Mouse (Mus musculus) intestine, postnatal 0 days (tissue): Measurements from ENCODE around the gene Dll4. TPM values are rescaled to one million over a fixed set of nuclear protein-coding genes. Genes with fewer than 3 reads are reported as not detected.

Experiments
- ATAC-seq: fragments of 200-750 bp; cut with Nextera tagmentation; 2 replicates; pipeline ENCODE4 v1.8.0; 2017; ENCODE audit warnings: mild to moderate bottlenecking, moderate TSS enrichment, moderate library complexity
- H3K27ac ChIP-seq: fragments of 300-500 bp; sonication (generic); 2 replicates; pipeline ENCODE4 v1.5.1; 2014; ENCODE audit warnings: mild to moderate bottlenecking, low read depth, low read length, moderate library complexity
- H3K27me3 ChIP-seq: fragments of 300-500 bp; sonication (generic); replicated peaks from 2 replicates; pipeline ENCODE4 v1.6.1; 2014; ENCODE audit warnings: low read length, mixed read lengths; ENCODE audit not compliant: control insufficient read depth, insufficient read depth
- H3K36me3 ChIP-seq: fragments of 300-500 bp; sonication (generic); 2 replicates; pipeline ENCODE4 v1.6.1; 2014; ENCODE audit warnings: mild to moderate bottlenecking, moderate library complexity; ENCODE audit not compliant: control insufficient read depth, insufficient read depth
- H3K4me1 ChIP-seq: fragments of 300-500 bp; sonication (generic); replicated peaks from 2 replicates; pipeline ENCODE4 v1.6.1; 2014; ENCODE audit warnings: antibody characterized with exemption, low read length, mixed read lengths; ENCODE audit not compliant: control insufficient read depth, insufficient read depth
- H3K4me2 ChIP-seq: fragments of 300-500 bp; sonication (generic); replicated peaks from 2 replicates; pipeline ENCODE4 v1.6.1; 2014; ENCODE audit warnings: low read depth, mild to moderate bottlenecking, moderate library complexity
- H3K4me3 ChIP-seq: fragments of 300-500 bp; sonication (generic); 2 replicates; pipeline ENCODE4 v1.5.1; 2014; ENCODE audit warnings: low read depth, low read length
- H3K9ac ChIP-seq: fragments of 300-500 bp; sonication (generic); 2 replicates; pipeline ENCODE4 v1.6.1; 2014; ENCODE audit warnings: mild to moderate bottlenecking, low read depth, low read length
- H3K9me3 ChIP-seq: fragments of 300-500 bp; sonication (generic); 2 replicates; pipeline ENCODE4 v1.6.1; 2016; ENCODE audit warnings: mixed run types; ENCODE audit not compliant: control insufficient read depth
- CTCF ChIP-seq: sonication (generic); IDR thresholded peaks from 2 replicates; pipeline ENCODE4 v1.5.1; 2016; ENCODE audit warnings: low read depth, mild to moderate bottlenecking, control low read depth, antibody characterized with exemption, moderate library complexity
- WGBS: fragments of 180-500 bp; shearing (Covaris S2); extraction: QIAGEN DNeasy Blood & Tissue Kit; methylation state at CpG from one replicate; pipeline ENCODE4 v1.1.7; 2014; 5-methylcytosine and 5-hydroxymethylcytosine counted together
- polyA plus RNA-seq: library from polyadenylated mRNA; unstranded; fragments of >200 nt; fragmentation: Nextera tagmentation; extraction: Ambion mirVana; gene quantifications from 2 replicates; pipeline ENCODE4 v1.2.1, GENCODE M21; 2015

Gene Dll4
- polyA plus RNA-seq, 1 experiment from 2014 or later = 3.7 TPM

GRCm38 (mm10) chr2:119329123-119329817 lies 3.7 kb downstream of the Dll4 start:
- Histone ChIP-seq H3K9ac (no peak overlapping the region), H3K36me3 (peaks cover 4% of the 10 kb centered on the region; the same call in 1 of the 2 replicates), H3K9me3 (no peaks in the 10 kb centered on the region), H3K4me2 (0 out of 2 replicates have a peak overlapping the region, but pooled peaks have one; percentile 98), H3K27me3 (peaks cover 15% of the 10 kb centered on the region; the same call in 1 of the 2 replicates), H3K4me3 (no peak overlapping the region), H3K27ac (no peak overlapping the region), H3K4me1 (peaks cover 5% of the 10 kb centered on the region)
- WGBS = 42% methylated on average over 3 of the region's 3 CpGs
- no peak for TF ChIP-seq CTCF
- peak; percentile 77 for ATAC-seq

- H3K27me3 ChIP-seq = 0 out of 2 replicates have a peak, but pooled peaks cover 5% of the 10 kb centered on the region
These were observed 5.2 kb downstream of the Dll4 start for GRCm38 (mm10) chr2:119330795-119331194.

GRCm38 (mm10) chr2:119332177-119332661 lies 6.6 kb downstream of the Dll4 start:
- H3K27me3 ChIP-seq = no peaks in the 10 kb centered on the region
- no peak overlapping the region for H3K4me2 ChIP-seq
- peaks cover 3% of the 10 kb centered on the region; the same call in 1 of the 2 replicates for H3K4me1 ChIP-seq
- H3K36me3 ChIP-seq = peaks cover 4% of the 10 kb centered on the region; the same call in 1 of the 2 replicates
- no peak overlapping the region for H3K9ac ChIP-seq
- no peaks in the 10 kb centered on the region for H3K9me3 ChIP-seq
- no peak for TF ChIP-seq CTCF
- no peak for ATAC-seq
- no peak overlapping the region for H3K4me3 ChIP-seq
- WGBS = 79% methylated on average over 24 of the region's 24 CpGs
- H3K27ac ChIP-seq = no peak overlapping the region

More at GRCm38 (mm10) chr2:119330795-119331194, 5.2 kb downstream of the Dll4 start:
- 91% methylated on average over 8 of the region's 8 CpGs for WGBS
- no peak for ATAC-seq
- Histone ChIP-seq H3K4me1 (peaks cover 3% of the 10 kb centered on the region), H3K9ac (no peak overlapping the region), H3K27ac (no peak overlapping the region), H3K9me3 (no peaks in the 10 kb centered on the region), H3K4me2 (no peak overlapping the region), H3K36me3 (peaks cover 4% of the 10 kb centered on the region; the same call in 1 of the 2 replicates), H3K4me3 (no peak overlapping the region)
- TF ChIP-seq CTCF = no peak

GRCm38 (mm10) chr2:119334135-119334534 lies 8.6 kb downstream of the Dll4 start:
- H3K27me3 ChIP-seq = no peaks in the 10 kb centered on the region
- no peak for ATAC-seq
- no peaks in the 10 kb centered on the region for H3K9me3 ChIP-seq
- 0 out of 2 replicates have a peak overlapping the region, but pooled peaks have one; percentile 9 for H3K4me2 ChIP-seq
- TF ChIP-seq CTCF = no peak
- 50% methylated on average over 1 of the region's 1 CpGs for WGBS
- no peak overlapping the region for H3K9ac ChIP-seq
- no peak overlapping the region for H3K4me3 ChIP-seq
- peaks cover 3% of the 10 kb centered on the region for H3K4me1 ChIP-seq
- peaks cover 4% of the 10 kb centered on the region; the same call in 1 of the 2 replicates for H3K36me3 ChIP-seq
- no peak overlapping the region for H3K27ac ChIP-seq

- 0 out of 2 replicates have a peak overlapping the region, but pooled peaks have one; percentile 2 for H3K4me2 ChIP-seq
These were observed 9.5 kb downstream of the Dll4 start for GRCm38 (mm10) chr2:119334964-119335525.

GRCm38 (mm10) chr2:119335535-119335934 lies 10.0 kb downstream of the Dll4 start:
- Histone ChIP-seq H3K4me2 (0 out of 2 replicates have a peak overlapping the region, but pooled peaks have one; percentile 2), H3K27me3 (no peaks in the 10 kb centered on the region), H3K27ac (no peak overlapping the region), H3K4me1 (no peaks in the 10 kb centered on the region; the same call in none of the 2 replicates), H3K36me3 (peaks cover 4% of the 10 kb centered on the region; the same call in 1 of the 2 replicates), H3K9ac (no peak overlapping the region), H3K4me3 (no peak overlapping the region), H3K9me3 (no peaks in the 10 kb centered on the region)
- TF ChIP-seq CTCF = no peak
- no peak for ATAC-seq
- 91% methylated on average over 1 of the region's 1 CpGs for WGBS

More at GRCm38 (mm10) chr2:119334964-119335525, 9.5 kb downstream of the Dll4 start:
- no peaks in the 10 kb centered on the region for H3K27me3 ChIP-seq
- H3K4me3 ChIP-seq = no peak overlapping the region
- no peaks in the 10 kb centered on the region for H3K9me3 ChIP-seq
- WGBS = 79% methylated on average over 7 of the region's 7 CpGs
- no peaks in the 10 kb centered on the region; the same call in none of the 2 replicates for H3K4me1 ChIP-seq
- H3K27ac ChIP-seq = no peak overlapping the region
- no peak for TF ChIP-seq CTCF
- peaks cover 4% of the 10 kb centered on the region; the same call in 1 of the 2 replicates for H3K36me3 ChIP-seq
- no peak overlapping the region for H3K9ac ChIP-seq
- no peak for ATAC-seq
